Mouse (Mus musculus) B cell, adult 2 months (primary cell): ENCODE results near the gene Rxfp2.

Experiments
- DNase-seq, 2 experiments: peaks; one replicate each; pipeline ENCODE4 v3.0.0; 2022

Gene Rxfp2

DNA sequence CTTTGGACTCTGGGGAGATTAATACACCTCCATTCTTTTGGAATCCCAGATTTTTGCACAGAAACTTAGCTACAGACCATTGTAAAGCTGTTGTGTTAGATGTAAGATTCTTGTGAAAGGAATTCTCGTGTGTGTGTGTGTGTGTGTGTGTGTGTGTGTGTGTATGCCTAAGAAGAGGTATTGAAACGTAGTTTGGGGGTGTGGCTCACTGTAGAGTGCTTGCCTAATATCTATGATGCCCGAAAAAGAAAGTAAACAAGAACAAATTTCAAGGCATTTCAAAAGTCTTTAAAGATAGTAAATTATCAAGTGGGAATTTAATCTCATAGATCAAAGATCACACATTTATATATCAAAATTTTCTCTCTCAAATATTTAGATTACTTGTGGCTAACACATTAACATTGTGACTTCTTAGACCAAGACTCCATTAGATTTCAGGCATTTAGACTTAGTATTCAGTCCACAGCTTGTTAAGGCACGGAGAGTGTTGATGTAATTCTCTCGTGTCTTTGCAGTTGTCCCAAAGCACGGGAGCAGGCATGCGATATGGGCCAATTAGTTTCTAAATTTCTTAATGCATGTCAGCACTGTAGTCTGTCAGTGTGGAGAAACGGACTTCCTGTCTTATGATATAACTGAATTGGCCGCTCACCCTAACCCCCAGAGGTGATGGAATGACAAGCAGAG is 97.9 kb downstream of the Rxfp2 start:
- DNase-seq: peak in 1 of 2 experiments; percentile 11

DNA sequence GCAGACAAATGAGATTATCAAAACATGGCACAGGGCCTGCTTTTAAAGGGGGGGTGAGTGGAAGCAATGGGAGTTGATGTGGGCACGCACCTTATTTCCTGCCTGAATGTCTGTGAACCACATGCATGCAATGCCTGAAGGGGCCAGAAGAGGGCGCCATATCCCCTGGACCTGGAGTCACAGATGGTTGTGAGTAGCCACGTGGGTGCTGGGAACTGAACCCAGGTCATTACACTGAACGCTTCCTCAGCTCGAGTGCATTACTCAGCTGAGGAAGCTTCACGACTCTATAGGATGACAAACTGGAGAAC is 98.4 kb downstream of the Rxfp2 start:
- DNase-seq: peak; percentile 80 to 82

DNA sequence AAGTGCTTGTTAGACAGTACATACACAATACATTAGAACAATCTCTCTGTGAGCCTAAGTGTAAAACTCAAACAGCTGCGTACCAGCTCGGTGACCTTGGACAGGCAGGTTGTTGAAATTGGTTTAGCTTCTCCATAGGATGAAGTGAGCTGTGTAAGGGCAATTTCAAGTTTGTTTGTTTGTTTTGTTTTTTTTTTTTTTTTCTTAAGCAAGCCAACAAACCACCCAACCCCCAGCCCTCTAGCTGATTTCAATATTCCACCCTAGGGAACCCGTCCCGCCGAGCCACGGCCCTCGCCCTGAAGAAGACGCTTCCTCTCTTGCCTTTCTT is 99.6 kb downstream of the Rxfp2 start:
- no peak for DNase-seq

DNA sequence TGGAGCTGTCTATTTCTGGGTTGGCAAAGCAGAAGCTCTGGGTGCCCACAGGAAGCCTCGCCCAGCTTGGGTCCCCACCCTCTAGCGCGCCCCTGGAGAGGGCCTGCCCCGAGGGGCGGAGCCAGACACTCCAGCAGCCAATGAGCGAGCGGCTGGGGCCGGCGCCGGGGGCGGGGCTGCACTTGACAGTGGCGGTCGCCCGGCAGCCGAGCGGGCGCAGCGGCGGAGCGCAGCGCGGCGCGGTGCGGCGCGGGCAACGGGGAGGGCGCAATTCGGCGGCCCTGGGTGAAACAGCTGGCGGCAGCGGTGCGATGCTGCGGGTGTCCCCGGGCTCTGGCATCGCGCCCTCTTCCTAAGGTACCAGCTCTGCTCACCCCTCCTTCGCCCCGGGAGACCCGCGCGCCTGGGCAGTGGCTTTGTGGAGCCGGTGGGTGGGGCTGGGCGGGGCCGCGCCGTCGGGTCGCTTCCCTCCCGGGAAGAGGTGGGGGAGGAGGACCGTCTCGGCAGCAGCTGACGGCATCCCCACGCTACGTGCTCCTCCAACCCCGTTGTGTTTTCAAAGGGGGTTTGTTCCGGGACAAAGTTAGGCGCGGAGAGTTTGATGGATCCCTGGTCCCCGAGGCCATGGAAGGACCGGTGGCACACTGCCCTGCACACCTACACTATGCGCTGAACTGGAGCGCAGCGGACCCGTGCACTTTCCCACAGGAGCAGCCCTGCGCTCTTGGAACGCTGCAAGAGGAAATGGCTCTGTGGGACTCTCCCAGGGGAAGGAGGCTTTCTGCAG is 100.2 kb downstream of the Rxfp2 start, which contains the start of gene Fry:
TSS of gene Fry (plus strand) at position 191 of the 787 bp plus-strand sequence.
- DNase-seq: peak; percentile 98 to 99

DNA sequence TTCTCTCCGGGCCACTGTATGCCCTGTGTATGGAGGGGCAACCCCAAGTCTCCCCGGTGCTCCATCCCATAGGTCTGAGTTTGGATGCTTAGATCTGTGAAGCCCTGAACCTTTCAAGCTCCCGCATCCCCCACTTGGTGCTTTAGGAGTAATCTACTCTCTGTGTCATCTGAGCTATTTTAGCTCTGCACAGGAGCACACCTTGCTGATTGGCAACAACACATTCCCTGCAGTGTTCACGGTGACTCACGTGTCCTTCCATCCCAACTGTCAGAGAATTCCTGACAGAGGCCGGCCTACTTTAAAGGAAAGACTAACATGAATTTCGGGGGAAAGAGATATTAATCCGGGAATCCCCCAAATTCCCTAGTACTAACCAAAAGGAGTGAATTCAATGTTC is 102.2 kb downstream of the Rxfp2 start:
- no peak for DNase-seq

DNA sequence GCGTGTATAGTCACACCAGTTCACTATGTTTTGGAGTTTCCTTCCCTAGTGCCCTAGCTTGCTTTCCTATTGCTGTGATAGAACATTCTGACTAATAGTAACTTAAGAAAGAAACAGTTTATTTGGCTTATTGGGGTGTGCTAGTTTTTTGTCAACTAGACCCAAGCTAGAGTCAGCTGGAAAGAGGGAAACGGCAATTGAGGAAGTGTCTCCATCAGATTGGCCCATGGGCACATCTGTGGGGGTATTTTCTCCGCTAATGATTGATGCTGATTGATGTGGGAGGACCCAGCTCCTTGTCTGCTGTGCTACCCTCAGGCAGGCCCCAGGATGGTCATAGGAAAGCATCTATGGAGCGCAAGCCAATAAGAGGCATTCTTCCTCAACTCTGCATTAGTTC is 103.6 kb downstream of the Rxfp2 start:
- no peak for DNase-seq

DNA sequence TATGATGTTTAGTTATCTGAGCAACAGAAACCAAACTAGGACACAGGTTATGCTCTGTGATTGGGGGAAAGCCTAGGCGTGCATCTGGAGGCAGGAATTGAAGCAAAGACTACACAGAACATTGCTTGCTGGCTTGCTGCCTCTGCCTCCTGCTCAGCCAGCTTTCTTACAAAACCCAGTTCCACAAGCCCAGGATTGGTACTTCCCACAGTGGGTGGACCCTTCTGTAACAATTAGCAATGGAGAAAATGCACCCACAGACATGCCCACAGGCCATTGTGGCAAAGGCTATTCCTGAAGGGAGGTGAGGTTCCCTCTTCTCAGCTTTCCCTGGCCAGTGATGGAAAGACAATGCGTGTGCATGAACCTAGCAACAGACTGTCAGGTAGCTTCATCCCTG is 104.1 kb downstream of the Rxfp2 start:
- DNase-seq: no peak

DNA sequence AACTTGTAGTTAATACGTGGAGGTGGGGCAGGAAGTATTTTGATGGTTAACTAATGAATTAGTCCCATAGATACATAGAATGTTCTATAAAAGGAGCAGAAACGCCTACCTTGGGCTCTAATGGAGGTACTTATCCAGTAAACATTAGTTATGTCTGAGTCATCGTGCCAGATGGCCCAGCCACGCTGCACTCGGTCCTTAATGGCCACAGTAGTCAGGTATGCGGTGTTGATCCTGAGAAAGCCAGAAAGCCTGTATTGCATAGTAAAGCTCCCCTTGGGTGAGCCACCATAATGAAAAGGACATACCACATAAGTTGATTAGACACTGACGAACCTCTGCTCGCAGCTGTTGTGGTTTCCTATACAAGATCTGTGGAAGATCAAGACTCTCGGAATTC is 107.4 kb downstream of the Rxfp2 start:
- DNase-seq: no peak

DNA sequence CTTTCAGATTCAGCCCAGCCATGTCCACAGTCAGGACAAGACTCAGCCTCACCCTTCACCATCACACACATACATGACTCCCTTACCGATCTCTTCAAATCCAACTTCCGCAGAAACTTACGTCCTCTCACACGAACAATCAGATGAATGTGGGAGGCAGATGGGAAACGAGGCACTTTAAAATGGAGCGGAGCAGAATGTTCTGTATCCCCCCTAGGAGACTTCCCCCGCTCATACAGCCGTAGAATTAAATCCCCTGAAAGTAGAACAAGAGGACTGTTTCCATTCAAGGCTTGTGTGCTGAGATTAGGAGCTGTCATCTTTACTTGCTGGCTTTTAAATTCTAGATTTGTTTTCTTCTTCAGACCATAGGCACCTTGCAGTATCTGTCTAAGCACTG is 110.0 kb downstream of the Rxfp2 start:
- DNase-seq: no peak

DNA sequence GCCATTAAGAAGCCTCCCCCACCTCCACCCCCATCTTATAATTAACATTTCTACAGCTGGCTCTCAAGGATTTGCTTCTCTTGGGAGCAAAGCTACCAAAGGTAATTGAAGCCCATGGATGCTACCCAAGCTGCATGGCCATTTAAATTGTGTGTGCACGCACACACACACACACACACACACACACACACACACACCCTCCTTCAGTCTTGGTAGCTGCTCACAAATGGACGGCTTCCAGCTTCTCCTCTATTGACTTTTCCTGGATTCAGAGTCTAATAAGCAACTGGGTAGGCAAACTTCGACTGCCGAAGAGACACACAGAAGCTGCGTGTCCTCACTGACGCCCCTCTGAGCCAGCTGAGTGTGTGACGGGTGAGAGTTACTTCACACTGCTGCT is 111.7 kb downstream of the Rxfp2 start:
- DNase-seq: no peak

DNA sequence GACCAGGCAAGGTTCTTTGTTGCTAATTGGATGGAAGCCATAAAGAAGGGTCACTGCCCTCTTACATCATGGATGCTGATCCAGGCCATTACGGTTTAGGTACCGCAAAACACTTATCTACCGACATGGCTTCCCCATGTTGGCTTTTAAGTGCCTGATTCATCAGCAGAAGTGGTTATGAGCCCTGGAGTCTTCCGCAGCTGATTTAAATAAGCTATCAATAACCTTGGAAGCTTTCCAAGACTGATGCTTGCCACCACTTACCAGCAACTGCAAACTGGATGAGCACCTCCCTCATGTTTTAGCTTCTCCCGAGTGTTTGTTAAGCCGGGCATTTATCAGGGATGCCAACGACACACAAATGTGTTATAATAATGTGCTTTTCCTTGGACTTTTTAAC is 112.7 kb downstream of the Rxfp2 start:
- DNase-seq: no peak
